Mouse (Mus musculus): ENCODE results near the gene Ccdc9.
"Not testable (repeated sequence)": the region's sequence is repeated elsewhere in the genome, so short reads cannot be mapped to it uniquely, and the experiment has no call there.

The Ccdc9 gene

DNA sequence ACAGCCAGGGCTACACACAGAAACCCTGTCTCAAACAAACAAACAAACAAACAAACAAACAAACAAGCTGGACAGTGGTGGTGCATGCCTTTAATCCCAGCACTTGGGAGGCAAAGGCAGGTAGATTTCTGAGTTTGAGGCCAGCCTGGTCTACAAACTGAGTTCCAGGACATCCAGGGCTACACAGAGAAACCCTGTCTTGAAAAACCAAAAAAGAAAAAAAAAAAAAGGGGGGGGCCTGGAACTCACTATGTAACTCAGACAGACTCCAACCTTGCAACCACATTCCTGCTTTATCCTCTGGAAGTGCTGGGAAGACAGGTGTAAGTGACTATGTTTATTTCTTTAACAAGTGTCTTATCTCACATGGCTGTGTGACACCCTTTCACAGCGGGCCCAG is 21.5 kb upstream of the Ccdc9 start, which contains the start of gene Bbc3:
Gene Bbc3, plus strand, starts transcription at position 301 of the 400 bp plus-strand sequence.
- DNase-seq: not testable (repeated sequence)

DNA sequence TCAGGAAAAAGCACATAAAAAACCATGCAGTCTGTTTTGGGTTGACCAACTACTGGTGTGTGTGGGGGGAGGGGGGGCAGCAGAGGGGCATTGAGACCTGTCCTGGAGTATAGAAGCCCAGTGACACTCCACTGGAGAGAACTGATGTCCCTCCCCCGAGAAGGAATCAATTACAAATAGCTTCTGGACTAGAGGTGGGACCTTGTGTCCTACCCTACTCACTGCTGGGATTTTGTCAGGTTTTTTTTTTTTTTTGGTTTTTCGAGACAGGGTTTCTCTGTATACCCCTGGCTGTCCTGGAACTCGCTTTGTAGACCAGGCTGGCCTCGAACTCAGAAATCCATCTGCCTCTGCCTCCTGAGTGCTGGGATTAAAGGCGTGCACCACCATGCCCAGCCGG is 20.5 kb upstream of the Ccdc9 start:
- not testable (repeated sequence) for DNase-seq

DNA sequence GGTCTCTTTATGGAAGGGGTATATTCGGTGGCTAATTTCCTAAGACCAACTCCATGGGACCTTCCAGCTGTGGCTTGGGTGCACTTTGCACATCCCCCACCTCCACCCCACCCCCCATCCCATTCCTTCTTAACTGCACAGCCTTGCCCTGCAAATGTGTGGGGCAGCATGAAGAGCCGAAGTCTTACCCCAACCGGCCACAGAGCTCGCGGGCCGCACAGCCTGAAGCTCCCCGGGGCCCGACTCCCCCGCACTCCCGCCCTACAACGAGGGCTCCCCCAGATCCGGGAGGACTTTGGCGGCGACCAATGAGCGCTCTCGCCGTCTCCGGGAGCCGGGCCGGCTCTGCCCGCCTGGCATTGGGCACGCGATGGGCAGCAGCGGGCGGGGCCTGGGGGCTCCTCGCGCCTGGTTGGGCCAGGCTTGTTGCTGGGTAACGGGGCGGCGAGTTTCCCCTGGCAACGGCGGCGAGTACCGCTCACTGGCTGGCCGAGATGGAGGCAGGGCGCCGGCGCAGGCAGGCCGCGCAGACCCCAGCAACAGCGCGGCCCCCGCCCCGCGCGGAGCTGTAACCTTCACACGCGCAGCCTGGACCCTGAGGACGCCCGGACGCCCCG is 12.9 kb upstream of the Ccdc9 start:
- DNase-seq: peak; percentile 92 to 97

DNA sequence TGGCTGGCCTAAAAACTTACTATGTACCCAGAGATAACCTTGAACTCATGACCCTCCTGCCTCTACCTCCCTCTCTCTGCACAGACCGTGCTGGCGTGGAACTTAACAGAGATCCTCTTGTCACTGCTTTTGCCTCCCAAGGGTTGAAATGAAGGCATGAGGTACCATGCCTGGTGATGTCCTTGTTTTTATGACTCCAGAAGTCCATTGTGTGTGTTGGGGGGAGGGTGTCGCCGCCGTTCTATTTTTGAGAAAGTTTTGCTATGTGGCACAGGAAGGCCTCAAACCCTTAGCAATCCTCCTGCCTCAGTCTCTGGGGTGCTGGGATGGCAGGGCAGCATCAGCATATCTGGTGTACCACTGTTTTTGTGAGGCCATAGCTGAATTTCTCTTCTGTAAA is 12.3 kb upstream of the Ccdc9 start:
- no peak for DNase-seq

DNA sequence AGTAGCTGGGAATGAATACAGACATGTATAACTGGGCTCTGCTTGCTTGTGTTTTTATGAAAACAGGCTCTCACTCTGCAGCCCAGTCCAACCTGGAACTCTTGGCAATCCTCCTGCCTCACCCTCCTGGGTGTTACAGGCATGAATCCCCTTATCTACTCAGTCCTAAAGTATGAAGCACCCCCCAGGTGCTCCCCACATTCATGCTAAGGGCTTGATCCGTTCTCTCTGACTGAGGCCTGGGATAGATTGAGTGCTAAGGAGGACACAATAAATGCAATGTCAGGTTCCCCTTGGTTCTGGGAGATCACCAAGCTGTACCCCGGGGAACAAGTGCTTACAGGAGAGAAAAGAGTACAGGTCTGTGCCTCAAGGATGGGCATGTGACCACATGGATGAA is 11.0 kb upstream of the Ccdc9 start:
- no peak for DNase-seq

DNA sequence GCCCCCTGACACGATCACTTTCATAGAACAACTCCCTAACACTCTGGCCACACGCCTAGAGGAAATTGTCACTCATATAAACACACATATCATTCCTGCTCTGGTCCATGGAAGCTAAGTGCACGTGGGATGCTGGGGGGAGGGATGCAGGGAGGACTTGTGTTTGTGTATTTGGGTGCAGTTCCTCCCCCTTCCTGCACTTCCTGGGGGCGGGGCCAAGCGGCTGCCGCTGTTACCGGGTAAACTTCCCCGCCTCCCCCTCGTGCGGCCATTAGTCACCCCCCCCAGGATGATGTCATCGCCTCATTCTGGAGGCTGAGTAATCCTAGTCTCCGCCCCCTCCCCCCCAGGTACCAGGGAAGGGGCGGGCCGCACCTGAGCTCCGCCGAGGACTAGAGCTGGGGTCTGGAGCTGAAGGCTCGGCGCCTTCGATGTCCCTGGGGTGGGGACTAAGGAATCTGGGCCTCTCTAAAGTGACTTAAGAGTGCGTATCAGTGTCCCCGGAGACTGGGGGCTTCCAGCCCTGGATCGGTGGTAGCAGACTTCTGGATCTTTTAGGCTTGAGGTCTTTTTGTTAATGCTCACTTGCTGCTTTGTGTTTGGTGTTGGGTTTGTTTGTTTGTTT is 10.3 kb upstream of the Ccdc9 start:
- peak; percentile 88 to 94 for DNase-seq

DNA sequence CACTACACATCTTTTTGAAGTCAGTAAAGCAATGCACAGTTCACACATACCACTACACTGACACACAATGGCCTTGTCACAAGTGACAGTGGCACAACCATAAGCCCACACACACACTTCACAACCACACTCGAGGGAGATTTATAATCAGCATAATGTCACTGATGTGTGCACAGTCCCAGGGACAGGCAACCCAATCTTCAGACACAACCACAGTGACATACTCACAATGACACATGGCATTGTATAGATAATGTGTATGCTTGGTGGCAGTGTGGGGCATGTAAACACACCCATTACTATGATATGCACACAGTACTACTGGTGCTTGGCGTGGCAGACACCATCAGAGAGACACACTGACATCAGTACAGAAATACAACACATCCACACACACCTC is 9.6 kb upstream of the Ccdc9 start:
- peak in 1 of 2 experiments; percentile 19 for DNase-seq

DNA sequence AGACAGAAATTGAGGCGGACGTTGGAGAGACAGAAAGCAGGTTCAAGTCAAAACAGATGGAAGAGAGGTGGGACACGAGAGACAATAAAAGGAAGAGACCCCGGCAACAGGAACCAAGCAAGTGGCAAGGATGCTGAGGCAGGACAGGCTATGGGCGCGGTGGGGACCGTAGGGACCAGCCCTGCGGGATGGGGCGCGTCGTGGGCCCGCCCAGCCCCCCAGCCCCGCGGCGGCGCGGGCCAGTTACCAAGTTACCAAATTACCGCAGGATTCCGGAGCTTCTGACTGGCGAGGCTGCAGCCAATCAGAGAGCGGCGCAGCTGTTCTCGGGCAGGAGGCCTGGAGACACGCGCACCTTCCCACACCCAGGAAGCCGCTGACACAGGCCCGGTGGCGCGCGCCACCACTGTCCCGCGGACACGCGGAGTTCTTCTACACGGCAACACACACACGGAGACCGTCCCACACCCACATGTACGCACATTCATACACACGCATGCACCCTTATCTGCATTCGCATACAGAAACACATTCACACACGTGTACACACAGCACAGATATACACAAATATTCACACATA is 8.8 kb upstream of the Ccdc9 start:
- DNase-seq: peak; percentile 84 to 88

DNA sequence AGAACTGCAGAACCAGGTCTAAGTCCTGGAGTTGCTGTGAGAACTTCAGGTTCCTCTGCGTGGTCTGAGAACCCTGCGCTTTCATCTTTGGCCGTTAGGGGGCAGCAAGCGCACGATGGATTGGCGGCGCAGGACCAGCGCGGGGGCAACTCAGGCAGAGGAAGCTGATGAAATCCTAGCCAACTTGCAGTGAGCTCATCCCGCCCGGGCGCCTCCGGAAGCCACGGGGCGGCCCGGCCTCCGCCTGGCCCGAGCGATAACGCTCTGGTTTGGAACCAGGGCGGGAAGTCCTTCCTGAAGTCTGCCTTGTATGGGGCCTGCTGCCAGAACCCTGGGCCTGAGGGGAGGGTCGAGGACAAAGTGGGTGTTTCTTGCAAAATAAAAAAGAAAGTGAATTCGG is 8.2 kb upstream of the Ccdc9 start:
- peak; percentile 96 to 98 for DNase-seq

DNA sequence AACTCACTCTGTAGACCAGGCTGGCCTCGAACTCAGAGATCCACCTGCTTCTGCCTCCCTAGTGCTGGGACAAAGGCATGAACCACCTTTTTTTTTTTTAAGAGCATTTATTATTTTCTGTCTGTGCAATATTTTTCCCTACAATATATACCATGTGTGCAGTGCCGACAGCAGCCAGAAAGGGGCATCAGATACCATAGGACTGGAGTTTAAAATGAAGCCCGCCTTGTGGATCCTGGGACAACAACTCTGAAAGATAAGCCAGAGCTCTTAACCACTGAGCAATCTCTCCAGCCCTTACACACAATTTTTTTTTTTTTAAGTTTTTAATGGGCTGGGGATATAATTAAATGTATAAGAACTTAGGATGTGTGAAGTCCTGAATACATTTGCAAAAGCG is 7.8 kb upstream of the Ccdc9 start:
- peak; percentile 42 to 46 for DNase-seq

DNA sequence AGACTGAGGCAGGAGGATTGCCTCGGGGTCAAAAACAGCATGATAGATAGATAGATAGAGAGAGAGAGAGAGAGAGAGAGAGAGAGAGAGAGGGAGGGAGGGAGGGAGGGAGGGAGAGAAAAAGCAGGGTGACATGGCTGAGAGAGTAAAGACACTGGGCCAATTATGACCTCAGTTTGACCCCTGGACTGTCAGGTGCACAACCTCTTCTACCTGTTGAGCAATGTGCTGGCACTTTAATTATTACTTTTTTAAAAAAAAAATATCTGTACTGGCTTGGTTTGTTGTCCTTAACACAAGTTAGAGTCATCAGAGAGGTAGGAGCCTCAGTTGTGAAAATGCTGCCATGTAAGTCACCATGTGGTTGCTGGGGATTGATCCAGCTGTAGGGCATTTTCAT is 1.2 kb upstream of the Ccdc9 start:
- no peak for DNase-seq

DNA sequence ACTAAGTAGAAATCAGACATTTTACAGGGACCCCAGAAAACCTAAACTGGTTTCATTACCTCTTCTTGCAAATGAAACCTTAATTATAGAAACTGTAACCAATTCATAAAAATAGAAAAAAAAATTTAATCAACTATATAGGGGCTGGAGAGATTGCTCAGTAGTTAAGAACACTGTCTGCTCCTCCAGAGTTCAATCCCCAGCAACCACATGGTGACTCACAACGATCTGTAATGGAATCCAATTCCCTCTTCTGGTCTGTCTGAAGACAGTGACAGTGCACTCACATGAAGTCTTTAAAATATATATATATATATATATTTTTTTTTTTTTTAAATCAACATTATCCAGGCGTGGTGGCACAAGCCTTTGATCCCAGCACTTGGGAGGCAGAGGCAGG is 421 bp upstream of the Ccdc9 start:
- no peak for DNase-seq

DNA sequence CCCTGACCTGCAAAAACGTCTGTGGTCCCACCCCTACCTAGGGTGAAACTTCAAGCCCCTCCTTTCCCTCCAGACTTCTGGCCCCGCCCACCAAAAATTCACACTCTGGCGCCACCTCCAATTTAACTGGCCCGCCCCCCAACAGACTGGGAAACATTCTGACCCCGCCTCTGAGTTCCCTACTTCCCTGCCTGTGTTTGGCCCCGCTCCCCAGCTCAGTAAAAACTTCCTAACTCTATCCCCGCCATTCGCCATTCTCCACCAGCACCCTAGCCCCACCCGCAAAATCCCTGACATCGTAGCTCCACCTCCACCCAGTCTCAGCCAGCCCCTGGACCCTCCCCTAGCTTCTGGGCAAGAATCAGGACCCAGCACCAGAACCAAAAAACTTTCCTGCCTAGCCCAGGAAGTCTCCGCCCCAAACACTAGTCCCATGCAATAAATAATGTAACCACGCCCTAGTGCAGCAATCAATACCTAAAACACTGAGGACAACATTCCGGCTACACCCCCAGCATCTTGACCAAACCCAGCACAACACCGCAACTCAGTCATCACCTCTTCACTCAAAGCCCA is 1.1 kb downstream of the Ccdc9 start:
- peak in 1 of 2 experiments; percentile 33 for DNase-seq

DNA sequence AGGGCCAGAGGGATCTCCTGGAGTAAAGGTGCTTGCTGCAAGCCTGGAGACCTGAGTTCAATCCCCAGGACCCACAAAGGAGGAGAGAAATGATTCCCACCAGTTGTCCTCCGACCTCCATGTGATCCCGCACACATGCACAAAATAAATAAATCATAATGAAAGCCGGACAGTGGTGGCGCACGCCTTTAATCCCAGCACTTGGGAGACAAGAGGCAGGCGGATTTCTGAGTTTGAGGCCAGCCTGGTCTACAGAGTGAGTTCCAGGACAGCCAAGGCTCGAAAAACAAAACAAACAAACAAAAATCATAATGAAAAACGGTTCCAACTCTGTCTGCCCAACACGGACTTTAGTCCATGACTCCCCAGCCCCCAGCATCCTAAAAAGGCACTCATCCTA is 1.7 kb downstream of the Ccdc9 start:
- DNase-seq: no peak

DNA sequence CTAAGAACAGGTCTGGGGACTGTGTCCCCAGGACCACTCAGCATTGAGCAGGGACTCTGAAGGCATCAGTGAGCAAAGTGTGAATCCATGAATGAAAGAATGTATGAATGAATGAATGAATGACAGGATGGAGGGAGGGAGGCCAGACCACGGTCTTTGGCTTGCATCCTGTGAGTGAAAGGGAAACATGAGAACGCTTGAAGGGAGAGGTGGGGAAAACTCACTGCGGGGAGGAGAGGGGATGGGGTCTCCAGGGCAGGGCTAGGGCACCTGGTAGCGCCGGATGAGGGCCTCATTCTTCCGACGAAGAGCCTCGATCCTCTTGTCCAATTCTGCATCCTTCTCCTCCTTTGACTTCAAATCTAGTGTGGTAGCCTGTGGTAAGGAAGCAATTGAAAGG is 2.6 kb downstream of the Ccdc9 start:
- DNase-seq: no peak

DNA sequence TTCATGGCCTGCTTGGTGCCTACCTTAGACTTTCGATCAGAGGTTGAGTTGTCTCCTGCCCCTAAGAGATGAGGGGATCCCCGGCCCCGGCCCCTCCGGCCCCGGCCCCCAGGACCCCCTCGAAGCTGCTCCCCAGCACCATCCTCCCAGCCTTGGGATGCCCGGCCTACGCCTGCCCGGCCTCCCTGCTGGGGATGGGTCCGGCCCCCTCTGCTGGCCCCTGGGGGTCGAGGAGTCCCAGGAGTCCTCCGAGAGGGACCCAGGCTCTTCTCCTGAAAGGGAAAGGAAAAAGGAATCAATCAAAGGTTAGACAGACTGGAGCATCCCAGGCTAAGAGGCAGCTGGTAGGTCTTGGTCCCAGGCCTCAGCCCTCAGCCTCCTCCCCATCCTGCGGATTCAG is 4.3 kb downstream of the Ccdc9 start:
- no peak for DNase-seq

DNA sequence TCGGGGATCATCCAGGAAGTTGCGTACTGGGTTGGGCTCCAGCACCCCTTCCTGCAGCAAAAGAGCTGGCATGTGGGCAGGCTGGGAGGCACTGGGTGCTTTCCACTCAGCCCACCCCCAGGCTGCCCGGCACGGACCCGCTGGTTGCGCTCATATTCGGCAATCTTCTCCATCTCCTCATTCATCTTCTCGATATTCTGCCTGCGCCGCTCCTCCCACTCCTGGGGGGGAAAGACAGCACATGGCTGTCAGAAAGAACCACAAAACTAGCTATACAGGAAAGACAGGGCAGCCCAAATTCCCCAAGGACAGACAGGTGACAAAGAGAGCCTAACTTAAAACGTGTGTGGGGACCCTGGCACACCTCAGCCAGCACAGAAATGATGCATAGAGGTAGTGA is 5.9 kb downstream of the Ccdc9 start:
- DNase-seq: no peak

DNA sequence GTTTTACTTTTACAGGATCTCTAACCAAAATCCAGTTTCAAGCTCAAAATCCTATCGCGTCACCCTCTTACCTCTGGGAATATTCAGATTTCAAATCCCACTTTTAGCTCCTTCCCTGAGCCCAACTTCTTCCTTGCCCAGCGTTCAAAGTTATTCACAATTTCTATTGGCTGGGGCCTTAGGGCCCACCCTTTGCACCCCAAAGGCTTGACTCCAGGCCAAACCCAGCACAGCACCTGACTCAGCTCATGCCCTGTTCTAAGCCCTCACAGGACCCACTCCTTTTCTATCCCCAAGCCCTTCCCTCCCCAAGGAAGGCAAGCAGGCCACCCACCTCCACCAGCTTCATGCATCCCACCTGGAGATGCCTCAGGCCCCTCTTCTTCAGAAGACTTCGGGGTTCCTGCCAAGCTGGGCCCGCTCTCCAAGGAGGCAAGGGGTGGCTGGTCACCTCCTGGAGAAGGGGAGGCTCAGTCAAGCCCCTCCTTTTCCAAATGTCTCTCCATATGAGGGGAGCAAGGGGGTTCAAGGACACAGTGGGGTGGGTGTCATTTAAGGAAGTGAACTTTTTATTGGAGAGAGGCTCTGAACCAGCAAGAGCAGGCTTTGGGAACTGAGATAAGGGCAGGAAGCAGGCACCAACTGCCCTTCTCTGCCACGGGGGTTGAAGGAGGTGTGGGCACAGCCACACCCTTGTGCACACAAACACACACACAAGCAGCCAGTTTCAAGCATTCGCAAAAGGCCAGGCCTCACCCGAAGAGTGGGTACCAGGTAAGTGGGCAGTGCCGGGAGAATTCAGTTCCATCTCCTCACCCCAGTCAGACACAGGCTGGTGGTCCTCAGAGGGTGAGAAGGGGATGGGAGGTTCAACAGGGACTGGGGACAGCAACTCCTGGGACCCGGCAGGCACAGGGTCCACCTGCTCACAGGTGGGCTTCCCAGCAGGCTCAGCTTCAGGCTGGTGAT is 11.4 kb downstream of the Ccdc9 start:
- no peak for DNase-seq

DNA sequence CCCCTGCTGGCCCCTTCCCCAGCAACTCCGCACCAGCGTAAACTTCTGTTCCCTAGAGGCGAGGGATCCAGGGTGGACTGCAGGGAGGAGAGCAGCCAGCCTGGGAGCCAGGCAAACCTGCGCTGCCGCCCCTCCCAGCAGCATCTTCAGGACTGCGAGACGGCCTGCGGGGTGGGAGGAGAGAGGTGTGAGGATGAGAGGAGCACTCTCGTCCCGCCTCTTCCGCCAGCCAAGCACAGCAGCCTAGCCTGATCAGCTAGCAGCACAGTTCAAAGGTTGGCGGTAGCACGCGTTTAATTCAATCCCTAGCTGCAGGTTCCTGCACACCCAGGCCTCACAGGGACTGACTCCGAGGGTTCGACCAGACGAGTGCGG is 12.8 kb downstream of the Ccdc9 start:
- peak; percentile 72 to 73 for DNase-seq

DNA sequence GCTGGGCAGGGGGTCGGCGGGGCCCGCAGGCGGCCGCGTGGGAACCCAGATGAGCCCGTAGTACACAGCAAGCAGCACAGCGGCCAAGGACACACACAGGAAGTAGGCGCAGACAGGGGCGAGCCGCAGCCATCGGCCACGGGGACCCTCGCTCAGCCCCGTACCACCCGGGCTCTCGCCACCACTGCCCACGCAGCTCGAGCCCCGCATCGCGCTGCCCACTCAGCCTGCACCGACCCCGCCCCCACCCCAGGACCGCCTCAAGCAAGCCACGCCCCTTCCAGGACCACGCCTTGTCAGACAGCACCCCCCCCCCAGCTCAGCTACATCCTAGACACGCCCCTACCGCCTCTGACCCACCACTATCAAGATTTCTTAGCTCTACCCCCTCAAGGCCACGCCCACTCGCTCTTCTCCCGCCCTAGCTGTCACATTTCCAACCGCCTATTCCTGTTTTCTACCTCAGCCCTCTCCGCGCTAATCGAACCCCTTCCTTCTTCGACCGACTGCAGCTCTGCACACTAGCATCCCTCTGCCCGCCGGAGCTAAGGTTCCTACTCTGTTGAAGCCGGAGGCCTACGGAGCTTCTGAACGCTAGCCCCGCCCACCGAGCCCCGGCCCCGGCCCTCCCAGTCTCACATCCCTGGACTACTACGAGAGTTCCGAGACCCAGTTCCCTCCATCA is 13.4 kb downstream of the Ccdc9 start, which contains the start of gene Inafm1:
Gene Inafm1, minus strand, starts transcription at position 537 of the 685 bp plus-strand sequence.
- peak; percentile 78 to 80 for DNase-seq

DNA sequence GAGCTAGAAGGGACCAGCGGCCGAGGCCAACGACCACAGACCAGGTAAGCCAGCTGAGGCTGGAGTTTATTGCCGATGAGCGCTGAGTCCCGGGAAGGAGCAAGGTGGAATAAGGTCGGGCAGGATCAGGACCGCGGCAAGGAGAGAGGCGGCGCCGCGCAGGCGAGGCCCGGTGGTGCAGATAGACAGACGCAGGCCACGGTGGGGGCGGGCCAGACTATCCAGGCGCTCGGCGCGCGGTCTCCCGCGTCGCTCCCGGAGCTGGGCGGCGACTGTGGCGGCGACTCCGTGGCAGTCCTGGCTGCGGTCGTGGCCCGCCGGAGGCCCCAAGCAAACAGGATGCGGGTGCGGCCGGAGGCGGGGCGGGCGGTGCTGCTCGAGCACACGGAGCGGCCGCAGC is 13.9 kb downstream of the Ccdc9 start:
- DNase-seq: peak; percentile 79 to 80

DNA sequence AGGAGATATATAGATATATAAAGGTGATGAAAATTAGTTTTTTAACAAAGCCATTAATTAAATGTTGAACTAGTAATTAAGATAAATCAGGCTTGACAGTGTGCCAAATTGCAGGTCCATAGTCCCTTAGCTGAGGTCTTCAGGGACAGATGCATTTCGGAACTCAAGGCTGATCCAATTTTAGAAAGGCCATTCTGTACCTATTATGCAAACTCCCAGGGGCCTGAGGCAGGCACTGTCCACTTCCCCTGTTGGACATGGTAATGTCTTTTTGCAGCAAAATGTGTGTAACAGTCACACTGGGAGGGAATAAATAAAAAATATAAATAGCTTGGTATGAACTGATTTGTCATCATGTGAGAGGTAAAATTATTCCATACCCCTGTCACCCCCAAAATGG is 15.5 kb downstream of the Ccdc9 start:
- no peak for DNase-seq
